Mouse (Mus musculus) frontal cortex, postnatal 10 days (tissue): ENCODE results near the gene Misp.

Experiments
- DNase-seq, 2 experiments: peaks; one replicate each; pipeline ENCODE4 v3.0.0; 2022; ENCODE audit warnings: low spot score in 2 of 2, mixed read lengths in 1 of 2

The Misp gene

DNA sequence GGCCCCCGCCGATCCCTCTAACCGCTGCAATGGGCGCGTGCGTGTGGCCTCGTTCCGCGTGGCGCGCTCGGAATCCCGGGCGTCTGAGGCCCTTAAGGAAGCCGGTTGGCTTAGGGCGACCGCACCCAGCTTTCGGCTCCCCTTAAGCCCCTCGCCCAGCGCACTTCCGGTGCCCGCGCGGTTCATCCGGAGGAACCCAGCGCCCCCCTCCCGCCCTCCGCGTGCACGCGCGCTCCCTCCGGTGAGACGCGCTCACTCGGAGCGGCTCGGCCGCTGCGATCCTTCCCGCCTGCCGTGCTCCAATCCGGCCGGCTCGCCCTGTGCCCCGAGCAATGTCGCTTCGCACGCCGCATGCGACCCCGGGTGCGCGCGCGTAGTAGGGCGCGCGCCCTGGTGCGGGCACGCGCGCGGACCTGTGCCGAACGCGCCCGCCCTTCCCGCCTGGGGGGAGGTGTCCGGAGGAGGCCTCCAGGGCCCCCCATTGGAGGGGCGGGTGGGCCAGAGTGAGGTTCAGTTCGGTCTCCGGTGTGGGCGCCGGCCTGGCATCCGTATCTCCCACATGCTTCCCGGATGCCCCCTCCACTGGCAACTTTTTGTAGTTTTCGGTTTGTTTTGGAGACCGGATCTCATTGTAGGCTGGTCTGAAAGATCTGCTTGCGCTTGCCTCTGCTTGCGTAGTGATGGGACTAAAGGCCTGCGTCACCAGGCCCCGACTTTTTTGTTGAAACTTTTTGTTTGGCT lies 34.2 kb downstream of the Misp start:
- no peak for DNase-seq

DNA sequence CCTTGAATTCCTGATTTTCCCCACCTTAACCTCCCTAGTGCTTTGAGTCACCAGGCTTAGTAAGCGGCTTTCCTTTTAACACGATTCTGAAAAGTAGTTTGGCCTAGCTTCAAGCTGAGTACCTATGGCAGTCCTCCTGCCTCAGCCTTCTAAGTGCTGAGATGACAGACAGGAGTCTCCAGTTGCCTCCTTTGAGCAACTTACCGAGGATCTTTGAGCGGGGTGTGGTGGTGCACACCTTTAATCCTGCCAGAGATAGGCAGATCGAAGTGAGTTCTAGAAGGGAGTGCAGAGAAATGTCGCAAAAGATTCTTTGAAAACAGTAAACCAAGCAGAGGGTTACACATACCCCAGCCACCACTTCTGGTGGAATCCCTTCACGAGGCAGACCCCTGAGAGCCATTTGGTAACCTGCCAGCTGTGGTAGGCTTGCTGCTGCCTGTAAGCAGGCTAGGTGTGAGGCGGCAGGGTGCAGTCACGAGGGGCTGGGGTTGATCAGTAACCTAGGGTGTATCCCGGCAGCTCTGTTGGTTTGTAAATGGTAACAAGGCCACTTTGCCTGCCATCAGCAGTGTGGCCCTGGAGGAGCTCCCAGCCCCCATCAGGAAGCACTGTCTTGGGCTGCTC lies 34.9 kb downstream of the Misp start:
- DNase-seq = no peak

DNA sequence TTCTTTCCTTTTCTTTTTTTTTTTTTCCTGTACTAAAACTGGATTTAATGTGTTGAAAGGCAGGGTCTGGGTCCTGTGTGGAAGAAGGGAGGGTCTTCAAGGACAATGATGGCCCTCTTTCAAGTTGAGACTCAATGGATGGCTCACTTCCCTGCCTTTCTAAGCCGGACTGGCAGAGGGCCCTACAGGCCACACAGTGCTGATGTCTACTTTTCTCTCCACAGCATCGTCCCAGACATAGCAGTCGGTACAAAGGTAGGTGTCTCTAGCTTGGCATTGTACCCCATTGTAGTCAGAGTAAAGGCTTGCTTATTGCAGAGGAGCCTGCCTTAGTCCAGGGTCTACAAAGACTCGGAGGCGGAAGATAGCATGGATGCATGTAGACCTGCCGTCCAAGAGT lies 35.5 kb downstream of the Misp start:
- DNase-seq = no peak

DNA sequence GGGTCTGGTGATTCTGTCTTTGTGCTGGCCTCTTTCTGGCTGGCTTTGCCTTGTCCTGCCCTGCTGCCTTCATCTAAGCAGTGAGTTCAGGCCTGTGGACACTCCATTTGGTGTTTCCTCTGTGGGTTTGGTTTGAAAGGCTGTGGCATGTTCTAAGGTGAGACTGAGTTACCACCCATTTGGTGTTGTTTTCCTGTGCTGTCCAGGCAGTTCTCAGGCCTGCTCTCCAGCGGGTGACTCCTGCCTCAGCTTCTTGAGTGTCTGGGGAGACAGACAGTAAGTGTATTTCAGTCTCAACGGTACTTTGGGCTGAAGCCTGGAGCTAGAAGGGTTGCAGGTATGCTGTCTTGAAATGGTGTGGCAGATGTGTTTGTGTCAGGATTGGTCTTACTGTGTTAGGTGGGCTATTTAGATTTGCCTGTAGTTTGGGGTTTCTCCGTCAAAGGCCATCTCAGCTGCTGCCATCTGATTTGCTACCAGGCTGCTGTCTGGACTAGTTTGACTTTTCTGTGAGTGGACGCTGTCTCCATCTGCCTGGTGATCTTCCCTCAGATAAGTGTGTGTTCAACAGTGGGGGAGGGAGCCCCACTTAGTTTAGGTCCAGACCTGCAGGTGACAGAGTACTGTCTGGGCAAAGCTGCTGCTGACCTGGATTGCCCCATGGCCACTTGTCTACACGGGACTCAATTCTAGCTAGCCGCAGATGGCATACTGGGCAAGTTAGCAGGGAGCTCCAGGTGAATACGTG lies 36.1 kb downstream of the Misp start:
- DNase-seq = no peak

DNA sequence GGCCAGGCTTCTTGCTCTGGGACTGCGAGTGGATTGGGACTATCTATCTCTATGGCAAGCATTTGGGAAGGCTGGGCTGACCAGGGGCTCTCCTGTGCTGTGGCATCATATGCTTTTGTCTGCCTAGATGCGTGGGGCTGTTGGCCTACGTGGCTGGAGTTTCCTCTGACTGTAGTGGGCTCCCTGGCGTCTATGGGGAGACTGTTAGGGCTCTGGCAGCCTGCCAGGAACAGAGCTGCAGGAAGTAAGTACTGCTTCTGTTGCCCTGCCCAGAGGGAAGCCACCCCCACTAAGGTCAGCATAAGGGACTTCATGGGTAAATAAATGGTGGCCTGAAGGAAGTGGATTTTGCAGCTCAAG lies 36.6 kb downstream of the Misp start:
- DNase-seq = peak in 1 of 2 experiments; percentile 68

DNA sequence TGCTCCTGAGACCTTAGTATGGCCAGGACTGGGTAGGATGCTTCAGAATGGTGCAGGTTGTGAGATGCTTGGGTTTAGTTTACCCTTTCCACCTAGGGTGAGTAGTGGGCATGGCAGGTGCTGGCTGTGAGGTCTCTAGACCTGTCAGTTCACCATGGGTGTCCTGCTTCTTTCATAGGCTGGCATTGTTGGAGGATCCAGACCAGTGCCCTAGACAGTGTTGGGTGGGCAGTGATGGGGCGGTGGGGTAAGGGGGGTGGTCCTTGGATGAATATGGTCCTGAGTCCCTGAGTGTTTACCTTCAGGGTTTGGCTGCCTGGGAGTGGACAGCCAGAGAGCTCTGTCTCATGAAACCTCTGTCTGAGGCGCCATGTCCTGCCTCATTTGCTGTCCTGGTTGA lies 37.1 kb downstream of the Misp start:
- DNase-seq = no peak

DNA sequence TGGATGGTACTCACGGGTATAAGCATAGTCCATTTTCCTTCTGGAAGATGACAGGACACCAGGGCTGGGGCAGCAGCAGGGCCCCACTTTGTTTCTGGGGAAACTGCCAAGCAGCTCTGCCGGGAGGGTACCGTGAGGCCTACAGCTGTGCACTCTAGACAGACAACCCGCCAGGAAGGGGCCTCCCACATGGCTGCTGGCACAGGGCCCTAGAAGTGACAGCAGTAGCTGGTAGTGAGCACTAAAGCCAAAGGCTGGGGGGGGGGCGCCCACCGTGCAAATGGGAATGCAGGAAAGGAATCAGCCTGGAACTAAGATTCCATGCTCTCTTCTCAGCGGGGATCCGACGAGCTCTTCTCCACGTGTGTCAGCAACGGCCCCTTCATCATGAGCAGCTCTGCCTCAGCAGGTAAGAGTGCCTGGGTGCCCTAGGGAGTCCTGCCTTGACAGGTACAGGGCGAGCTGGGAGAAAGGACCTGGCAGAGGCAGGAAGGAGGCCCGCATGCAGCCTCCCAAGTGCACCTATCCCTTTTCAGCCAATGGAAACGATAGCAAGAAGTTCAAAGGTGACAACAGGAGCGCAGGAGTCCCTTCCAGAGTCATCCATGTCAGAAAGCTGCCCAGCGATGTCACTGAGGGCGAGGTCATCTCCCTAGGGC lies 37.8 kb downstream of the Misp start:
- peak; percentile 76 to 78 for DNase-seq

DNA sequence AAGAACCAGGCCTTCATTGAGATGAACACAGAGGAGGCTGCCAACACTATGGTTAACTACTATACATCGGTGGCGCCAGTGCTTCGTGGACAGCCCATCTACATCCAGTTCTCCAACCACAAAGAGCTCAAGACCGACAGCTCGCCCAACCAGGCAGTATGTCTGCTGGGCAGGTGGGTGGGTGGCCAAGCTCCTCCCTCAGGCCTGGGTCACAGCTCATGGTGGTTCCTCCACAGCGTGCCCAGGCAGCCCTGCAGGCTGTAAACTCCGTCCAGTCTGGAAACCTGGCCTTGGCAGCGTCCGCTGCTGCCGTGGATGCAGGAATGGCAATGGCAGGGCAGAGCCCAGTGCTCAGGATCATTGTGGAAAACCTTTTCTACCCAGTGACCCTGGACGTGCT lies 38.3 kb downstream of the Misp start:
- no peak for DNase-seq

DNA sequence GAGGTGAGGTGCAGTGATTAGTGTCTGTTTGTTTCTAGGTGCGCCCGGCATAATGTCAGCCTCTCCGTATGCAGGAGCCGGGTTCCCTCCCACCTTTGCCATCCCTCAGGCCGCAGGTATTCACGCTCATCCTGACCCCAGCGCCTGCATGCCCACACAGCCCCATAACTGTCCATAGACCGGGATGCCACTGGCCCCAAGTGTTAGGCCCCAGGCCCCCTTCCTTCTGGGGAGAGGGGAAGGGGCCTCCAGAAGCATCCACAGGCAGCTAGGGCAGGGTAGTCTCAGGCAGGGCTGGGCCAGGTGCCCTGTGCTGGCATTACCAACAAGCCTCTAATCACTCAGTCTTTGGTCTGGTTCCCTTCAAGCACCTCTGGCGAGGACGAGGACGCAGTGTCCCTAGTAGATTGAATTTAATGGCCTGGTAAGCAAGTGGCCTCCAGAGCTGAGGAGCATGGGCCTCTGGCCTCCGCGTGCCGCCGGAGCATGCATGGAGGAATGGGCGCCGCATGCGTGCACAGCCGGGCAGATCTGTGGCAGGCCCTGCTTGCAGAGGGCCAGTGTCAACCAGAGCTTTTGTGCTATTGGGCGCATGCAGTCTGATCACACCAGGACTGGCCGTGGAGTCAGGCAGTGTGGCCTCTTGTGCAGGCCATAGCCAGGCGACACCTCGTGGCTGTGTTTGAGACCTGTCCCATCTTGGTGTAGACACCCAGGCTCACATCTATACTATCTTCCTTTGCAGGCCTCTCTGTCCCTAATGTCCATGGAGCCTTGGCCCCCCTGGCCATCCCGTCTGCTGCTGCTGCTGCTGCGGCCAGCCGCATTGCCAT lies 39.5 kb downstream of the Misp start:
- DNase-seq = no peak

DNA sequence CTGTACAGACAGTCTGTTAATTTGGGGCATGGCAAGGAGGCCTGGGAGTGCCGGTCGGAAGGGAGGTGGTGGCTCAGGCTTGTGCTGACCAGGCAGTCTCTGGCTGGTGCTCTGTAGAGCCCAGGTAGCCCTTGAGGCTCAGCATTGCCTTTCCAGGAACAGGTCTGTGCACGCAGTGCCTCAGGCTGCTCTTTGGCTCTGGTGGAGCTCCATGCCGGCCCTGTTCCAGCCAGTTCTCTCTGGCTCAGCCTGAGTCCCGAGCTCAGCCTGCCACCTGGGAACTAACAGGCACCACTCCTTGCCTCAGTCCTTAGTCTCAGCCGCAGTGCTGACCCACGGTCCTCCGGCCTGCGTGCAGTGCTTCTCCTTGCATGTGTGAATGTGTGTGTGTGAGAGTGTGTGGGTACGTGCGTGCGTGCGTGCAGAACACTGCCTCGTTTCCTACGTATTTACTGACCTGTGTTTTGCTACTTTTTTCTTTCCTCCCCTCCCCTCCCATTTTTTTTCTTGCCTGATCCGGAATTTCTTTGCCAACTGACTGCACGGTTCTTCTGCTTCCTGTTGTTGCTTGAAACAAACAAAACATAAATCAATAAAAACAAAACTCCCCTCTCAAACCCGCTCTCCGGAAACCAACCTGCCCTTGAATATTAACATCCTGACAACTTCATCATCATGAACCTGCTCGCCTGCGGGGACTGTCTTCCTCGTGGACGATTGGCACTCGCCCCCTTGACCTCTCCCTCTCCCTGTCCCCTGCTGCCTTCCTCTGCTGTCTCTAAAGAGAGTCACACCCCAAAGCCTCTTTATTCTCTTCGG lies 40.6 kb downstream of the Misp start:
- no peak for DNase-seq

DNA sequence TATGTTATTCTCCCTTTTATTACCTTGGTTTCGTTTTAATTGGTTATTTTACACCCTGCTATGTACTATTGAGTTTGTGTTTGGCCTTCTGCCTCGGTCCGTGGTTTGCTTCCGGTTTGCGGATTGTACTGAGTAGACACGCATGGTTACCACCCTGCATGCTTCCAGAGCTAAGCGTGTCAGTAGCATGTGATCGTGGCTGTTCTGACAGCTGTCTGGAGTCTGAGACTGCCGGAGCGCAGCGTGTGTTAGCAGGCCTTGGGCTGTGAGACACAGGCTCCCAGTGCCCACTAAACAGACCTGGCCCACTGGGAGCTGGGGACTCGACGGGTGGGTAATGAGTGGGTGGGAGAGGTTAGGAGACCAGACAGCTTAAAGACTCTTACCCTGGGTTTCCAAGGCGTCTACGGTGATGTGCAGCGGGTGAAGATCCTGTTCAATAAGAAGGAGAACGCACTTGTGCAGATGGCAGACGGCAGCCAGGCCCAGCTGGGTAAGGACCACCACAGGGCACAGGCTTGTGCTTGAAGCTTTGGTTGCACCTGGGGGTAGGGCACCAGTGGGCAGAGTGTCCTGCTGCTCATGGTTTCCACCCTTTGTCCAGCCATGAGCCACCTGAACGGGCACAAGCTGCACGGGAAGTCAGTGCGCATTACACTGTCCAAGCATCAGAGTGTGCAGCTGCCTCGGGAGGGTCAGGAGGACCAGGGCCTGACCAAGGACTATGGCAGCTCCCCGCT lies 41.4 kb downstream of the Misp start:
- no peak for DNase-seq

DNA sequence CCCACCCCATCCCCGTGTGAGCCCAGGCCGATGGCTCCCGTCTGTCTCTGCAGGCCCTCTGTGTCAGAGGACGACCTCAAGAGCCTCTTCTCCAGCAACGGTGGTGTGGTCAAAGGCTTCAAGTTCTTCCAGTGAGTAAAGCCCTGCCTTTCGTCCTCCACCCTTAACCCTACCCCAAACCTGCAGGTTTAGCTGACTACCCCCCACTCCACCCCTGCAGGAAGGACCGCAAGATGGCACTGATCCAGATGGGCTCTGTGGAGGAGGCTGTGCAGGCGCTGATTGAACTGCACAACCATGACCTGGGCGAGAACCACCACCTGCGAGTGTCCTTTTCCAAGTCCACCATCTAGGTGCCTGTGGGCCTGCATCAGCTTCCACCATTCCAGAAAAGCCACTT lies 42.1 kb downstream of the Misp start:
- no peak for DNase-seq

DNA sequence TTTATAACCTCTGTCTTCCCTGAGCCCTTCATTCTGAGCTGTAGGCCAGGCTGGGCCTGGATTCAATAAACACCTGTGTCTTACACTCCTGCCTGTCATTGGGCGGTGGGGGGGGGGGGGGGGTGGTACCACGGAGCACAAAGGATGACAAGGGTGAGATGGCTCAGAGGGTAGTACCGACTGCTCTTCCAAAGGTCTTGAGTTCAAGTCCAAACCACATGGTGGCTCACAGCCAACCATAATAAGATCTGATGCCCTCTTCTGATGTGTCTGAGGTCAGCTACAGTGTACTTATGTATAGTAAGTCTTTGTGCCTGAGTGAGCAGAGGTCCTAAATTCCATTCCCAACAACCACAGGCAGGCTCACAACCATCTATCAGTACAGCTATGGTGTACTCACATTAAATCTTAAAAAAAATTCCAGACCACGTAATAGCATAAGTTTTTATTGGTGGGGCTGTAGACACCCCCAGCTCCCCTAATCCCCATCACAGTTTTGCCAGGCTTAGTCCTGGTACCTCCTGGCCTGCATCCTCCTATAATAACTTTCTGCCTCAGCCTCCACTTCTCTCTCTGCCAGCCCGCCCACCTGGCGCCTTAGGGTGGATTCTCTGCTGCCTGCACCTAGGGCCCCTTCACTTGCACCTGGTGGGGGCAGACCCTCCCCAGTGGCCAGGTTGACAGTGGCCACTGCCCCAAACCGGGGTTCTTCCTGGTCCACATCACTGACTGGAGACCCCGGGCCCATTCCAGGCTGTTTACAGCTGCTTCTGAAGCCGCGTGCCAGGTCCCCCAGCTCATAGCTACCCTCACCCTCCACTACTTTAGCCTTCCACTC lies 43.8 kb downstream of the Misp start:
- DNase-seq = no peak

DNA sequence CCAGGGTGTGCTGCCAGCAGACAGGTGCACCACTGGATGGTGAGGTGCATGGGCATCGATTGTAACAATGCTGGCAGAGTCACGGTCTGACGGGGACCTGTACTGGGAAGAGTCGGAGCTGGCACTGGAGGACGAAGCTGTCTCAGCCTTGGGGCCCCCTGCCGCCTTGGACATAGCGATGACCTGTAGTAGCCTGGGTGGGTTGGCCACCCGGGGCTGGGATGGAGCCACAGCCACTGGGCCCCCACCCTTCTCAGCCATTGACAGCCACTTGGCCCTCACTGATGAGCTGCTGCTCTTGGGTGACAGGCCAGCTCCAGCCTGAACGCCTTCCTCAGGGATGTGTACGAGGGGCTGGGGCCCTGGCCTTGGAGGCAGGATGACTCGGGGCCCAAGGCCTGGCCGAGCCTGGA lies 44.4 kb downstream of the Misp start:
- DNase-seq = no peak

DNA sequence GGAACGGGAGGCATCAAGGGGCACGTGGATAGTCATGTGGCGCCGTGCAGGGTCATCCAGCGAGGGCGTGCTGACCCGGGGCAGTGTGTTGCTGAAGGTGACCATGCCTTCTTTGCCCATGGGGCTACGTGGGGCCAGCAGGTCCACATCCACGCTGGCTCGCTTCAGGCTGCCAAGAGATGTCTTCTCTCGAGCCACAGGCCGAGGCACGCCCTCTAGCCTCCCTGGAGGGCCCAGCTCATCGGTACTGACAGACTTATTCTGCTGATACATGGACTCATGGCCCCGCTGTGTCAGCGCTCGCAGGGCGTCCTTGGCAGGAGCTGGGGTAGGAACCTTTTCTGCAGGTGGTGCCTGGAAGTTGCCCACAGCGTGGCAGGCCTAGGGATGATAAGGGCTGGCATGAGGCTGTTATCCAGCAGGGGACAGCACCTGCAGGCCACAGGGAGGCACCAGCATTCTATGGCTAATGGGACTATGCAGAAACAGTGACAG lies 45.1 kb downstream of the Misp start:
- DNase-seq = no peak

DNA sequence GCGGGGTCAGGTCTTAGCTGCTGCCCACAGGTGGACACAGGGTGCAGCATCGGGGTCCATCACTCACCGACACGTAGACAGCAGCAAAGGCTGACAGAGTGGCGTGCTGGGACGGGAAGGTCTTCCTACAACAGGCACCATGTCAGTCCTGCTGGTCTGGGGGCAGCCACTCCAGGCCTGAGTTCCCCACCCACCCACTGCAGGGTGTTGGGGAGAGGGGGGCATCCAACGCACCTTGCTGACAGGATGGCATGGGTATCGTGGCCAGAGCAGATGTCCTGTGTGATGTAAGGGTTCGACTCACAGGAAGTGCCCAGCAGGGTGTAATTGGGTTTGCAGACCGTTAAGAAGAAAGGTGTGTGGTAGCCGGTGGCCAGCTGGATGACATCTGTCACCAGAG lies 45.8 kb downstream of the Misp start:
- DNase-seq = no peak

DNA sequence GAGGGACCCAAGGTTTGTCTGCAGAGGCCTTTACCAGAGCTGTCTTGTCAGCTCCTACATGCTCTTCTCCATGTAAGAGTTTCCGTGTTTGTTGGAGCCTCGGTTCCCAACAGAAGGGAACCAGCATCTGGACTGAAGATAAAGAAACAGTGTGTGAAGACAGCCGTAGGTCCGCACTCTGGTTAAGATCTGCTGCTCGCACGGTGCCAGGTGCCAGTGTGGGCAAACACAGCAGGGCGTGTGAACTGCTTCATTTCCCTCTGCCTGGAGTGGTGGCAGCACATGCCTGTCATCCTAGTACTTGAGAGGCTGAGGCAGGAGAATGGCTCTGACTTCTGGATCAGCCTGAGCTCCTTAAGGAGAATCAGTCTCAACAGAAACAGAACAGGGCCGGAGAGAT lies 51.1 kb downstream of the Misp start:
- no peak for DNase-seq

DNA sequence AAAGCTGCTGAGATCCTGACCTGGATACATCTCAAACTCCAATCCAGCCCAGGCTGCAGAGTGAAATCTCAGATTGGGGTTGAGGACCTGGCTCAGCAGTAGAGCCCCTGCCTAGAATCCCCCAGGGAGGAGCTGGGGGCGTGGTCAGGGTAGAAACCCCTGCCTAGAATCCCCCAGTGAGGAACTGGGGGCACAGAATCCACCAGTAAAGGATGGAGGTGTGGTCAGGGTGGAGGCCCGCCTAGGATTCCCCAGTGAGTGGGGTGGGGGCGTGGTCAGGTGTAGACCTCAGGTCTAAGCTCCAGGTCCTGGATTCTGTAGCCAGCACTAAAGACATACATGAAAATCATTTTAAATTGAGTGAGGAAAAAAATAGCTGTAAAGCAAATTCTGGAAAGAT lies 52.1 kb downstream of the Misp start:
- no peak for DNase-seq

DNA sequence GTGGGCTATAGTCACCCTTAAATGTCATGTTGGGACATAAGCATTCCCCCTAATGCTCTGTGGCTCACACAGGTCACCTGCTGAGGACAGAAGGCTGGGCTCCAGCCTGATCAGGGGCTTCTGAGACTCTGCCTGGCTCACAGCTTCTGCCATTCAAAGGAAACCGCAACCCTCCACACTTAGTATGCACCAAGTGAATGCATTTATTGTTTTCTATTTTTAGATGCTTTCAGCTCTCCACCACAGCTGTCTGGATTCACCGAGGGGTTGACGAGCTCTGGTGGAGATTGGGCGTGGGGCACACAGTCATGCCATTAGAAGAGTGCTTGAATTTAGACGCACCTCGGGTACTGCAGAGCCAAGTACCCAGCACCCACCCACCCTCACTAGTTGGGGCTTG lies 52.5 kb downstream of the Misp start:
- no peak for DNase-seq
